Comparison of ENCODE assay signal across 8 mouse cellular contexts in genomic region chr2:60698155-60698554, GRCm38 (mm10). TPM values are rescaled to one million over a fixed set of nuclear protein-coding genes. Genes with fewer than 3 reads are reported as not detected.
DNase-seq lines count a peak whose midpoint lies in the region; ATAC-seq and TF ChIP-seq lines count a peak whose summit lies in the region.
"Had no signal": no experiment of that assay in that cellular context is flagged by ENCODE, and none has a peak within 500 bp of the region (broad histone marks: within the 10 kb centered on the region; RNA-seq: fewer than 3 reads in every experiment).

No protein-coding gene starts in this region.

- H3K4me1 ChIP-seq in heart, embryonic 15.5 days (replicated peaks): peaks cover 24% of the 10 kb centered on the region
- H3K4me1 ChIP-seq in lung, adult 2 months (ENCODE audit: control insufficient read depth, insufficient read depth, low read length): peaks cover 9% of the 10 kb centered on the region

- 26% methylated on average over 1 of the region's 1 CpGs for WGBS in heart, embryonic 15.5 days
- 46% methylated on average over 1 of the region's 1 CpGs for WGBS in lung, adult 2 months

- H3K9me3 ChIP-seq in heart, embryonic 15.5 days (replicated peaks): no peaks in the 10 kb centered on the region

- no peak overlapping the region for H3K4me2 ChIP-seq in heart, embryonic 15.5 days

- H3K4me3 ChIP-seq in heart, embryonic 15.5 days: no peak overlapping the region
- H3K4me3 ChIP-seq in lung, adult 2 months (replicated peaks; ENCODE audit: extremely low read depth, low read depth, low read length): no peak overlapping the region

- H3K36me3 ChIP-seq in heart, embryonic 15.5 days: no peaks in the 10 kb centered on the region

- ATAC-seq in heart, embryonic 15.5 days (replicated peaks; ENCODE audit: insufficient number of reproducible peaks, insufficient read depth, low FRiP score, low read depth): peak; percentile 86

- DNase-seq in Muller cell, postnatal 12 days (ENCODE audit: inconsistent ontology term): peak; percentile 93
- peak; percentile 25 for DNase-seq in adrenal gland, postnatal 10 days
- peak; percentile 45 for DNase-seq in lung, adult 2 months
- DNase-seq in c-Kit-positive CD71-positive TER-119-positive erythroid progenitor cells, embryonic 14.5 days (ENCODE audit: low spot score): no peak
- DNase-seq in testis, postnatal 14 days (ENCODE audit: low spot score): no peak
- DNase-seq in cerebellum, postnatal 36 days: no peak

- H3K27me3 ChIP-seq in heart, embryonic 15.5 days: no peaks in the 10 kb centered on the region

- TF ChIP-seq POLR2A in lung, adult 2 months (IDR thresholded peaks at IDR 0.05; ENCODE audit: borderline replicate concordance, extremely low read depth, low read depth, low read length): no peak

- no peak for TF ChIP-seq CTCF in lung, adult 2 months (IDR thresholded peaks at IDR 0.05; ENCODE audit: insufficient read depth, low read length)

- peak overlapping the region; percentile 93 for H3K27ac ChIP-seq in heart, embryonic 15.5 days

- no peak overlapping the region for H3K9ac ChIP-seq in heart, embryonic 15.5 days

RNA-seq across cellular contexts. Expression of gene Itgb6, which starts 24.3 kb away (rescaled TPM):
- 1 to 10 TPM in 1 of 2 experiments, under 1 TPM in 1; 0.81 to 6.0 TPM for total RNA-seq in adrenal gland, postnatal 10 days (2021)
- polyA plus RNA-seq in heart, embryonic 15.5 days (2015; fragmentation: Nextera tagmentation; extraction: Ambion mirVana): 0.38 and 0.63 TPM in 2 replicates
- 22.8 and 28.9 TPM in 2 replicates for polyA plus RNA-seq in lung, adult 2 months (2012; rRNA removed)
- total RNA-seq: hematopoietic stem cell, adult 5-6 weeks had no signal

Comparison
In these comparisons a context has a peak if more than half of its experiments do, and no peak if none do; other contexts are left out.
1. DNase-seq: peak in Muller cell, postnatal 12 days (single experiment), adrenal gland, postnatal 10 days (single experiment) and lung, adult 2 months (single experiment); none in c-Kit-positive CD71-positive TER-119-positive erythroid progenitor cells, embryonic 14.5 days (single experiment), testis, postnatal 14 days (single experiment) and cerebellum, postnatal 36 days (0 of 2).
2. RNA of gene Itgb6, which starts 24.3 kb away (polyA plus RNA-seq): 22.8 to 28.9 TPM in lung, adult 2 months; 0.38 to 0.63 TPM in heart, embryonic 15.5 days; every median in the first group is over 10 times any median in the second.